Mouse (Mus musculus): ENCODE data around the gene Etfb. TPM values are rescaled to one million over a fixed set of nuclear protein-coding genes. Genes with fewer than 3 reads are reported as not detected.

Etfb gene
- polyA plus RNA-seq, 1 experiment, result 8.9 TPM

- H3K27me3 ChIP-seq (ENCODE audit: control insufficient read depth), result peaks cover 17% of the 10 kb centered on the region
- H3K36me3 ChIP-seq (ENCODE audit: control insufficient read depth), result no peaks in the 10 kb centered on the region
- no peak within 1 kb of the TSS for H3K4me3 ChIP-seq (replicated peaks)
- no peaks in the 10 kb centered on the region for H3K9me3 ChIP-seq (ENCODE audit: control insufficient read depth, low read length)
- peaks cover 23% of the 10 kb centered on the region for H3K4me1 ChIP-seq (ENCODE audit: control insufficient read depth)
- TF ChIP-seq TAL1 (IDR thresholded peaks at IDR 0.05; ENCODE audit: low read length) (no peak), GATA1 (IDR thresholded peaks at IDR 0.05; ENCODE audit: low read length) (no peak)
Measured at GRCm38 (mm10) chr7:43462851-43463250, 19.0 kb downstream of the Etfb start, which contains the start of gene Vsig10l. TSS of gene Vsig10l (plus strand) at chr7:43463151.

- Histone ChIP-seq H3K4me3 (replicated peaks) (no peak overlapping the region), H3K9me3 (ENCODE audit: control insufficient read depth, low read length) (no peaks in the 10 kb centered on the region), H3K27me3 (ENCODE audit: control insufficient read depth) (peaks cover 17% of the 10 kb centered on the region), H3K36me3 (ENCODE audit: control insufficient read depth) (no peaks in the 10 kb centered on the region), H3K4me1 (ENCODE audit: control insufficient read depth) (peaks cover 23% of the 10 kb centered on the region)
- TF ChIP-seq TAL1 (IDR thresholded peaks at IDR 0.05; ENCODE audit: low read length) (no peak), GATA1 (IDR thresholded peaks at IDR 0.05; ENCODE audit: low read length) (no peak)
Measured at GRCm38 (mm10) chr7:43463976-43464375, 20.1 kb downstream of the Etfb start.

GRCm38 (mm10) chr7:43464864-43465343 lies 21.0 kb downstream of the Etfb start:
- TF ChIP-seq TAL1 (IDR thresholded peaks at IDR 0.05; ENCODE audit: low read length) (no peak), GATA1 (IDR thresholded peaks at IDR 0.05; ENCODE audit: low read length) (no peak)
- no peaks in the 10 kb centered on the region for H3K9me3 ChIP-seq (ENCODE audit: control insufficient read depth, low read length)
- peak overlapping the region; percentile 62 for H3K4me3 ChIP-seq (replicated peaks)
- H3K36me3 ChIP-seq (ENCODE audit: control insufficient read depth), result no peaks in the 10 kb centered on the region
- peaks cover 23% of the 10 kb centered on the region for H3K4me1 ChIP-seq (ENCODE audit: control insufficient read depth)
- peaks cover 17% of the 10 kb centered on the region for H3K27me3 ChIP-seq (ENCODE audit: control insufficient read depth)

GRCm38 (mm10) chr7:43465344-43466098 lies 21.6 kb downstream of the Etfb start:
- Histone ChIP-seq H3K4me3 (replicated peaks) (peak overlapping the region; percentile 62), H3K27me3 (ENCODE audit: control insufficient read depth) (peaks cover 17% of the 10 kb centered on the region), H3K36me3 (ENCODE audit: control insufficient read depth) (no peaks in the 10 kb centered on the region), H3K4me1 (ENCODE audit: control insufficient read depth) (peaks cover 23% of the 10 kb centered on the region), H3K9me3 (ENCODE audit: control insufficient read depth, low read length) (no peaks in the 10 kb centered on the region)
- TF ChIP-seq GATA1 (IDR thresholded peaks at IDR 0.05; ENCODE audit: low read length), result no peak
- no peak for TF ChIP-seq TAL1 (IDR thresholded peaks at IDR 0.05; ENCODE audit: low read length)

- H3K4me1 ChIP-seq (ENCODE audit: control insufficient read depth), result peaks cover 23% of the 10 kb centered on the region
- TF ChIP-seq GATA1 (IDR thresholded peaks at IDR 0.05; ENCODE audit: low read length) (no peak), TAL1 (IDR thresholded peaks at IDR 0.05; ENCODE audit: low read length) (no peak)
- H3K36me3 ChIP-seq (ENCODE audit: control insufficient read depth), result no peaks in the 10 kb centered on the region
- H3K4me3 ChIP-seq (replicated peaks), result peak overlapping the region; percentile 62
- no peaks in the 10 kb centered on the region for H3K9me3 ChIP-seq (ENCODE audit: control insufficient read depth, low read length)
- peaks cover 17% of the 10 kb centered on the region for H3K27me3 ChIP-seq (ENCODE audit: control insufficient read depth)
Measured at GRCm38 (mm10) chr7:43466099-43466694, 22.3 kb downstream of the Etfb start.

GRCm38 (mm10) chr7:43470373-43470772 lies 26.5 kb downstream of the Etfb start:
- TF ChIP-seq GATA1 (IDR thresholded peaks at IDR 0.05; ENCODE audit: low read length) (no peak), TAL1 (IDR thresholded peaks at IDR 0.05; ENCODE audit: low read length) (no peak)

GRCm38 (mm10) chr7:43475706-43476105 lies 31.8 kb downstream of the Etfb start:
- H3K9me3 ChIP-seq (ENCODE audit: control insufficient read depth, low read length), result no peaks in the 10 kb centered on the region
- H3K36me3 ChIP-seq (ENCODE audit: control insufficient read depth), result no peaks in the 10 kb centered on the region
- TF ChIP-seq GATA1 (IDR thresholded peaks at IDR 0.05; ENCODE audit: low read length) (no peak), TAL1 (IDR thresholded peaks at IDR 0.05; ENCODE audit: low read length) (no peak)
- H3K27me3 ChIP-seq (ENCODE audit: control insufficient read depth), result peaks cover 41% of the 10 kb centered on the region
- no peaks in the 10 kb centered on the region for H3K4me1 ChIP-seq (ENCODE audit: control insufficient read depth)
- no peak overlapping the region for H3K4me3 ChIP-seq (replicated peaks)

More at GRCm38 (mm10) chr7:43470373-43470772, 26.5 kb downstream of the Etfb start:
- Histone ChIP-seq H3K9me3 (ENCODE audit: control insufficient read depth, low read length) (no peaks in the 10 kb centered on the region), H3K4me1 (ENCODE audit: control insufficient read depth) (peaks cover 13% of the 10 kb centered on the region), H3K27me3 (ENCODE audit: control insufficient read depth) (peaks cover 7% of the 10 kb centered on the region), H3K4me3 (replicated peaks) (no peak overlapping the region), H3K36me3 (ENCODE audit: control insufficient read depth) (no peaks in the 10 kb centered on the region)

- H3K36me3 ChIP-seq (ENCODE audit: control insufficient read depth), result no peaks in the 10 kb centered on the region
- peaks cover 41% of the 10 kb centered on the region for H3K27me3 ChIP-seq (ENCODE audit: control insufficient read depth)
- H3K4me1 ChIP-seq (ENCODE audit: control insufficient read depth), result no peaks in the 10 kb centered on the region
- no peaks in the 10 kb centered on the region for H3K9me3 ChIP-seq (ENCODE audit: control insufficient read depth, low read length)
- H3K4me3 ChIP-seq (replicated peaks), result no peak overlapping the region
- no peak for TF ChIP-seq TAL1 (IDR thresholded peaks at IDR 0.05; ENCODE audit: low read length)
- TF ChIP-seq GATA1 (IDR thresholded peaks at IDR 0.05; ENCODE audit: low read length), result no peak
Measured at GRCm38 (mm10) chr7:43476376-43476775, 32.5 kb downstream of the Etfb start.

GRCm38 (mm10) chr7:43481191-43481590 lies 37.3 kb downstream of the Etfb start:
- no peak overlapping the region for H3K4me3 ChIP-seq (replicated peaks)
- H3K9me3 ChIP-seq (ENCODE audit: control insufficient read depth, low read length), result no peaks in the 10 kb centered on the region
- TF ChIP-seq TAL1 (IDR thresholded peaks at IDR 0.05; ENCODE audit: low read length), result no peak
- TF ChIP-seq GATA1 (IDR thresholded peaks at IDR 0.05; ENCODE audit: low read length), result no peak
- H3K27me3 ChIP-seq (ENCODE audit: control insufficient read depth), result peaks cover 26% of the 10 kb centered on the region
- H3K4me1 ChIP-seq (ENCODE audit: control insufficient read depth), result no peaks in the 10 kb centered on the region
- H3K36me3 ChIP-seq (ENCODE audit: control insufficient read depth), result no peaks in the 10 kb centered on the region

Data from erythroblast, embryonic 14.5 days (primary cell).